Mouse (Mus musculus): Measurements from ENCODE around the gene Vamp8. TPM values are rescaled to one million over a fixed set of nuclear protein-coding genes. Genes with fewer than 3 reads are reported as not detected.

The Vamp8 gene
- total and polyA plus RNA-seq, 2 experiments from 2014 or later: 6.0 to 23.7 TPM

- no peak overlapping the region for H3K4me3 ChIP-seq (ENCODE audit: low read depth, low read length)
- no peak for ATAC-seq (ENCODE audit: low FRiP score)
- no peak overlapping the region for H3K9ac ChIP-seq (replicated peaks; ENCODE audit: low read length, poor library complexity, severe bottlenecking)
- no peaks in the 10 kb centered on the region for H3K9me3 ChIP-seq (ENCODE audit: low read length)
- no peak overlapping the region for H3K4me2 ChIP-seq (ENCODE audit: low read depth, low read length, poor library complexity, severe bottlenecking)
- H3K27me3 ChIP-seq (ENCODE audit: insufficient read depth, low read length): peaks cover 16% of the 10 kb centered on the region
- 74% methylated on average over 6 of the region's 6 CpGs for WGBS
- no peaks in the 10 kb centered on the region for H3K36me3 ChIP-seq (ENCODE audit: insufficient read depth, low read length)
- peaks cover 5% of the 10 kb centered on the region; the same call in 1 of the 2 replicates for H3K4me1 ChIP-seq (ENCODE audit: insufficient read depth, low read length)
- no peak for TF ChIP-seq CTCF (IDR thresholded peaks at IDR 0.05)
- no peak for DNase-seq (ENCODE audit: low spot score)
- H3K27ac ChIP-seq (ENCODE audit: low read depth, low read length): no peak overlapping the region
These were observed 8.0 kb downstream of the Vamp8 start for GRCm38 (mm10) chr6:72382494-72382893.

DNA sequence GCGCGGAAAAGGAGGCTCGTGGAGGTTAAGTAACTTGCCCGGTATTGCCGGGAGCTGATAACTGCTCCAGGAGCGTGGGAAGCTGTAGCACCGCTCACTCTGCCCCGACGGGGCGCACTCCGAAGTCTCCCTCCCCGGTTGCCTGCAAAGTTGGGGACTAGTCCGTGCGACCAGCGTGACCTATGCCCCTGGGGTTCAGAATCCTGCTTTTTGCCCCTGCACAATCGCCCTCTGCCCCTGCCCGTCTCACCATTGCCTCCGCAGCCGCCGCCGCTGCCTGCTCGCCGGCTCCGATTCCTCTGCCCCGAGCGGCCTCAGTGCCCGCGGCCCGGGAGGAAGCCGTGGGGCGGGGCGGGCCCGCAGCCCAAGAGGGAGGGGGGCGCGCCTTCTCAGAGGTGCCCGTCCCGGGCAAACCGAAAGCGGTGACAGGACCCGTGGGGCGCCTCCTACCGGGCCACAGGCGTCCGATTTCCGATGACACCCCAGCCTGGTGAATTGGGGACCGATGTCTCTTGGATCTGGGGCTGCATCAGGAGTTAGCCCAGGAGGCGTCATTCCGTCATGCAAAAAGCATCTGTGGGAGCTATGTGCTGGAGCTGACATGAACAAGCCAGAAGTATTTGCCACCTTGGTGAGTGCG, 10.3 kb downstream of the Vamp8 start, which contains the start of gene Vamp5:
TSS of gene Vamp5 (minus strand) at position 338 of the 640 bp plus-strand sequence.
- Histone ChIP-seq H3K36me3 (ENCODE audit: insufficient read depth, low read length) (no peaks in the 10 kb centered on the region), H3K4me1 (ENCODE audit: insufficient read depth, low read length) (peaks cover 5% of the 10 kb centered on the region; the same call in 1 of the 2 replicates), H3K27ac (ENCODE audit: low read depth, low read length) (no peak within 1 kb of the TSS), H3K9me3 (ENCODE audit: low read length) (no peaks in the 10 kb centered on the region), H3K9ac (replicated peaks; ENCODE audit: low read length, poor library complexity, severe bottlenecking) (0 out of 2 replicates have a peak within 1 kb of the TSS, but pooled peaks have one; percentile 24), H3K4me3 (ENCODE audit: low read depth, low read length) (peak within 1 kb of the TSS; percentile 38), H3K27me3 (ENCODE audit: insufficient read depth, low read length) (peaks cover 16% of the 10 kb centered on the region), H3K4me2 (ENCODE audit: low read depth, low read length, poor library complexity, severe bottlenecking) (peak within 1 kb of the TSS; percentile 52)
- 3% methylated on average over 46 of the region's 49 CpGs for WGBS
- DNase-seq (ENCODE audit: low spot score) (no peak), ATAC-seq (ENCODE audit: low FRiP score) (0 out of 2 replicates have a peak, but pooled peaks have one; percentile 44)
- no peak; the same call in 1 of the 2 replicates for TF ChIP-seq CTCF (IDR thresholded peaks at IDR 0.05)

- Histone ChIP-seq H3K4me1 (ENCODE audit: insufficient read depth, low read length) (peaks cover 5% of the 10 kb centered on the region; the same call in 1 of the 2 replicates), H3K36me3 (ENCODE audit: insufficient read depth, low read length) (no peaks in the 10 kb centered on the region), H3K4me3 (ENCODE audit: low read depth, low read length) (peak overlapping the region; percentile 38), H3K27me3 (ENCODE audit: insufficient read depth, low read length) (peaks cover 16% of the 10 kb centered on the region), H3K9ac (replicated peaks; ENCODE audit: low read length, poor library complexity, severe bottlenecking) (no peak overlapping the region), H3K9me3 (ENCODE audit: low read length) (no peaks in the 10 kb centered on the region), H3K4me2 (ENCODE audit: low read depth, low read length, poor library complexity, severe bottlenecking) (peak overlapping the region; percentile 52), H3K27ac (ENCODE audit: low read depth, low read length) (no peak overlapping the region)
- 52% methylated on average over 7 of the region's 7 CpGs for WGBS
- no peak for ATAC-seq (ENCODE audit: low FRiP score)
- no peak for DNase-seq (ENCODE audit: low spot score)
- no peak for TF ChIP-seq CTCF (IDR thresholded peaks at IDR 0.05)
These were observed 10.9 kb downstream of the Vamp8 start for GRCm38 (mm10) chr6:72379377-72380130.

DNA sequence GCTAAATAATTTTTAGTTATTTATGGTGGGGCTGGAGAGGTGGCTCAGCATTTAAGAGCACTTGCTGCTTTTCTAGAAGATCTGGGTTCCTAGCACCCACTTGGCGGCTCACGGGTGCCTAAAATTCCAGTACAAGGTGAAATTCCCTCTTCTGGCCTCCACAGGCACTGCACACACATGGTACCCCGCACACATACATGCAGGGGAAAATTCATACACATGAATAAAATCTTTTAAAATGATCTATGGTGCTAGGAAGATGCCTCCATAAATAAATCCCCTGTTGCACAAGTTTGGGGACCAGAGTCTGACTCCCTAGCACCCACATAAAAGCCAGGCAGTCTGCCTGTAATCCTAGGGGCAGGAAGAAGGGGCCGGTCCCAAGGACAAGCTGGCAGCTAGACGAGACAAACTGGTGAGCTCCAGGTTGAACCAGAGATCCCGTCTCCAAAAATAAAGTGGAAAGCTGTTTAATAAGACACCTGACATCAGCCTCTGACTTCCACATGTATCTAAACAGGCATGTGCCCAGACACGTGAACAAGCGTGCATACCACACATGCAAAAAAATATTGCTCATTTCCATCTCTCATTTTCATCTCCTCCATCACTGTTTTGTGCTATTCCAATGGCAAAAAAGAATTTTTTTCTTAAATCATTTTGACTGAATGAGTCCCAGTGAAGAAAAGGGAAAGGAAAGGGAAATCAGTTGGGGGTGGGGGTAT, 11.8 kb downstream of the Vamp8 start:
- whole genome bisulfite sequencing: 89% methylated on average over 8 of the region's 8 CpGs
- H3K4me3 ChIP-seq (ENCODE audit: low read depth, low read length): no peak overlapping the region

DNA sequence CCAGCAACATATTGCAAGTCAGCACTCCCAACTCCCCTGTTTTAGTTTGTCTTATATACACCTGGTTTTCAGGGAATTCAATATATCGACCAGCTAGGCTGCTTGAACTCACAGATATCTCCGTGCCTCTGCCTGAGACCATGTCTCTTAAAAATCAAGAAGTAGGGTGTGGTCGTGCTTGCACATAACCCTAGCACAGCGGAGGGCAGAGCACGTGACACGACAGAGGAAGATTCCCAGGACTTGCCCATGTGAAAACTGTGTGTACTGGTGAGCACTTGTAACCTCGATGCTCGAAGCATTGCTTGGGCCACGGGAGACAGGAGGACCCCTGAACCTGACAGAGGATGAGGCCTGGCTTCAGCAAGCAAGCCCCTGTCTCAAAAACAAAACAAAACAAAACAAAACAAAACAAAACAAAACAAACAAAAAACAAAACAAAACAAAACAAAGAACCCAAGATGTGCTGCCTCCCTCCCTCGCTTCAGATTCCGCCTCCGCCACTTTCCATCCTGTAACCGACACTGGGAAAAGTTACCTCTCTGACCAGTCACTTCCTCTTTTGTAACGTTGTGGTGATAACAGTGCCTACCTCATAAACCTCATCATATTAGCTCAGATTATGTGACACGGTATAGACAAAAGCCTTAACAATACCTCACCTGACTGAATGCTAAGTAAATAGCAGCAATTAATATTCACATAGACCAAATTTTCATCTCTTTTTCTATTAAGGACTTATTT, 15.5 kb downstream of the Vamp8 start:
- H3K36me3 ChIP-seq (ENCODE audit: insufficient read depth, low read length): no peaks in the 10 kb centered on the region
- H3K27ac ChIP-seq (ENCODE audit: low read depth, low read length): no peak overlapping the region
- TF ChIP-seq CTCF (IDR thresholded peaks at IDR 0.05): no peak
- H3K27me3 ChIP-seq (ENCODE audit: insufficient read depth, low read length): peaks cover 8% of the 10 kb centered on the region; the same call in 1 of the 2 replicates
- no peaks in the 10 kb centered on the region for H3K9me3 ChIP-seq (ENCODE audit: low read length)
- no peak overlapping the region for H3K4me2 ChIP-seq (ENCODE audit: low read depth, low read length, poor library complexity, severe bottlenecking)
- 86% methylated on average over 15 of the region's 15 CpGs for WGBS
- no peak for DNase-seq (ENCODE audit: low spot score)
- H3K4me3 ChIP-seq (ENCODE audit: low read depth, low read length): no peak overlapping the region
- no peak for ATAC-seq (ENCODE audit: low FRiP score)
- H3K9ac ChIP-seq (replicated peaks; ENCODE audit: low read length, poor library complexity, severe bottlenecking): no peak overlapping the region
- H3K4me1 ChIP-seq (ENCODE audit: insufficient read depth, low read length): no peaks in the 10 kb centered on the region; the same call in 1 of the 2 replicates

More for the DNA sequence above, 11.8 kb downstream of the Vamp8 start:
- no peak overlapping the region for H3K9ac ChIP-seq (replicated peaks; ENCODE audit: low read length, poor library complexity, severe bottlenecking)
- peaks cover 16% of the 10 kb centered on the region for H3K27me3 ChIP-seq (ENCODE audit: insufficient read depth, low read length)
- H3K4me2 ChIP-seq (ENCODE audit: low read depth, low read length, poor library complexity, severe bottlenecking): no peak overlapping the region
- ATAC-seq (ENCODE audit: low FRiP score) (no peak), DNase-seq (ENCODE audit: low spot score) (no peak)
- peaks cover 5% of the 10 kb centered on the region; the same call in 1 of the 2 replicates for H3K4me1 ChIP-seq (ENCODE audit: insufficient read depth, low read length)
- H3K36me3 ChIP-seq (ENCODE audit: insufficient read depth, low read length): no peaks in the 10 kb centered on the region
- H3K27ac ChIP-seq (ENCODE audit: low read depth, low read length): no peak overlapping the region
- no peaks in the 10 kb centered on the region for H3K9me3 ChIP-seq (ENCODE audit: low read length)
- TF ChIP-seq CTCF (IDR thresholded peaks at IDR 0.05): no peak

All from midbrain, postnatal 0 days (tissue).